Mouse (Mus musculus) megakaryocyte, embryonic 14.5 days (primary cell): Measurements from ENCODE around the gene Mcm9.

ENCODE experiments used
- FLI1 ChIP-seq: IDR thresholded peaks from 2 replicates; pipeline ENCODE4 v1.6.1; 2012; ENCODE audit warnings: low read length, inconsistent platforms, mixed read lengths
- GATA1 ChIP-seq: IDR thresholded peaks from 3 replicates; pipeline ENCODE4 v1.6.1; 2012; ENCODE audit warnings: mixed read lengths, low read length, inconsistent platforms, borderline replicate concordance

DNA sequence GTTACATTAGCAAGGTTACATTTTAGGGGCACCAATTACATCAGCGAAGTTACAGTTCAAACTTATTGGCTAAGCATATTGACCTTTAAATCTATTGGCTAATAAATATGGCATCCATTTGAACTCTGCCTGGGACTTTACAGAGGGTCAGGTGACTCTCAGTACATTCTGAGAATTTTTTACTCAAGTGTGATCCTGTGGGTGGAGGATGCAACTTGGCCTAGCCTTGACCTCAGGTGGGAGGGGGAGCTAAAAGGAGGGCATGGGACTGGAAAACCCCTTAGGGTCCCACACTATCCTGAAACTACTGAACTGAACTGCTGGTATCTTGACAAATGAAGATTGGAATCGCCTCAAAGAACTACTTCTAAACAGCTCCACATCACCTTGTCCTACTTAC, 103.9 kb downstream of the Mcm9 start:
- TF ChIP-seq GATA1 (no peak), FLI1 (no peak)
